Mouse (Mus musculus): ENCODE measurements around the gene Macf1.
"Not testable (repeated sequence)": the region's sequence is repeated elsewhere in the genome, so short reads cannot be mapped to it uniquely, and the experiment has no call there.

Macf1 gene

DNA sequence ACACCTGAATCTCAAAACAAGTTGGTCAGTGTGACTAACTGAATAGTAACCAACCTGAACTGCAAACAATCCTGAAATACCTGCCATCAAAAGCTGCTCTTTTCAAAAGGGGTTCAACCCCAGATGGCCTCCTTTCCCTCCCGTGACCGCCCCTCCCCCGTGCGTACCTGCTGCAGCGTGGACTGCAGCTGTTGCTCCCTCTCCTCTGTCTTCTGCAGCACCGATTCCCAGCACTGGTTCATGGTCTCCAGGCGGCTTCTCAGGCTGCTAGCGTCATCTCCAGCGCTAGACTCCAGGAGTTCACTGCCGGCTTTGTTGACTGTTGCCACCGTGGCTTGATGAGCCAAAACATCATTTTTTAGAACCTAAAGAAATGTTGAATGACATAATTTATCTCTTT is 302.6 kb downstream of the Macf1 start:
- intact Hi-C loops (cut with DNase I): no loop called here

DNA sequence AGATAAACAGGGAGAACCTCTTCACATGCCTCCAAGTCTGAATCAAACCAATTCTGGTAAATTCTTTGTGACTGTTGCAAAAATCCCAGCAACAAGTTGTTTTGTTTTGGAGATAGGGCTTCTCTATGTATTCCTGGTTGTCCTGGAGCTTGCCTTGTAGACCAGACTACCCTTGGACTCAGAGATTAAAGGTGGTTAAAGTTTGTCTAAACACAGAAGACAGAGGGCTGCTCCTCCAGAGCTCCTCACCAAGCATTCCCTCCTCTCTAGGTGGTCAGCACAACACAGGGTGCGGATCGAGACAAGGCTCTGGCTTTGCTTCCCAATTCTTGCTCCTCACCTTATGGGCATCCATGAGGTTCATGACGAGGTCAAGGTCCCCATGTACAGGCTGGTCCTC is 308.1 kb downstream of the Macf1 start:
- intact Hi-C loops (cut with DNase I): no loop called here

DNA sequence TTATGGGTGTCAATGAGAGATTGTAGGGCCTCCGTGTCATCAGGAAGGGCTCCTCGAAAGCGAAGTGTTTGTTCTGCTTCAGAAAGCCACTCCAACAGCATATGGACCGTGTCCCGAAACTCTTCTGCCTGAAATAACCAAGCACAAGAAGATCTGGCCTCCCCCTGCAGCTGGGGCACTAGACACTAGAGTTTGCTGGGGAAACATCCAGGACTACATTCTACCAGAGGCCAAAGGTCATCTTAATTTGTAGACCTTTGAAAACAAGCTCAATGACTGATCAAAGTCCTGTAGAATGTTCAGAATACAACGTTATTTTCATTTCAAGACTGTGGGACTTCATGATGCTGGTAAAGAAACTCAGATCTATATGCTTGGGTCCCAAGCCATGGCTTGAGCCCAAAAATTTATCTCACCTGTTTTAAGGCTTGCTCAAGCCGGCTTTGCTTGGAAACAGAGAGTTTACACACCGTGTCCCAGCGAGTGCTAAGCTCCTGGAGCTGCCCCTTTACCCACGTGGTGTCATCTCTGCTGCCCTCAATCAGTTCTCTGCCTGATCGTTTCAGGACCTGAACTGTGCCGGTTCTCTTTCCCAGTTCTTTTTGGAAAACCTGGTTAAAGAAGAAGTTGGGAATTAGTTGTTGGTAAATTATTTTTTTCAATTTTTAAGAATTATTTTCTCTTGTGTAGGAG is 309.7 kb downstream of the Macf1 start:
- intact Hi-C loops (cut with DNase I): no loop called here

DNA sequence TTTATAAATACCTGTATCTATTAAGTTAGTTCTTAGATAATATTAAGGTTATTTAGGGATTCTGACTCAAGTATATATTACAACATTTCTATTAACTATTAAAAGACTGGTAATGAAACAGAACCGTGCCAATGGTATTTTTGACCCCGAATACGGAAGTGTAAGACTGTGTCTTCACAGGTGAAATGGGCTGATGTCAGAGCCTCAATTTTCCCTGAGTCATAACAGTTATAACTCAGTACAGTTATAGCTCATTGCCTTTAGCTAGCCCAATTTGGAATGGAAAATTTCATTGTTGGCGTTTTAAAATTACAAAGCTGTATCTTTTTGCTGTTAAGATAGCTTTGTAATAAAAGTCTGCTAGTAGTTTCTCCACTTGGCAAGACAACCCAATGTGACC is 320.6 kb downstream of the Macf1 start:
- intact Hi-C loops (cut with DNase I): no loop called here

DNA sequence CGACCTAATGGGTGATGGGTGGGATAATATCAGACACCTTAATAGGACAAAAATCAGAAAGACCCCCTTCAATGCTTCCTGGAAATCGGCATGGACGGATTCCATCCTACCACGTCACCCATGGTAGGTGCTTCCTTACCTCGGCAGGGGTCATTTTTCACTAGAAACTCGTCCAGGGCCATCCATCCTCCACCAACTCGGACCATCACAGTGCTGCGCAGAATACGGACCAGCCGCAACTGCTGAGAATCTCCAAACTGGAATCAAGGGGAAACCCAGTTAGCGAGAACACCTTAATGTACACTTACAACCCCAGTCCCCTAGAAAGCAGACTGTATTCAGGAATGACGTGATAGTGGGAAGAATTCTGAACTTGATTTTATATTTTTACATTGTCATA is 323.4 kb downstream of the Macf1 start:
- intact Hi-C loops (cut with DNase I): no loop called here

DNA sequence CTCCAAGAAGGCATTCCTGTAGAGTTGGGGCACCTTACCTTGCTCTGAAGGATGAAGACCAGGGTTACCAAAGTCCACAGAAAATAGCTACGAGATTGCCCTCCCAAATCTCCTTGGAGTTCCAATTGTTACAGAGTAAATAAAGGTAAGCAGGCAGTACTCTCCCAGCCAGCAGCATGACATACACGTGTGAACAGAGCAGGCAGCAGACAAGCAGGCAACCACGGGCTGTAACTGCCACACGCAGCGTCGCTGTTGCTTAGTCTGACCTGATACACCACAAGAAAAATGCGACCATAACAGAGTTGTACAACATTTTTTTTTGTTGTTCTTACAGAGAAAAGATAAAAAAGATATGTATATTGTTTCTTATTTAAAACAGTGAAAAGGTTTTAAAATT is 325.5 kb downstream of the Macf1 start:
- intact Hi-C loops (cut with DNase I): no loop called here

DNA sequence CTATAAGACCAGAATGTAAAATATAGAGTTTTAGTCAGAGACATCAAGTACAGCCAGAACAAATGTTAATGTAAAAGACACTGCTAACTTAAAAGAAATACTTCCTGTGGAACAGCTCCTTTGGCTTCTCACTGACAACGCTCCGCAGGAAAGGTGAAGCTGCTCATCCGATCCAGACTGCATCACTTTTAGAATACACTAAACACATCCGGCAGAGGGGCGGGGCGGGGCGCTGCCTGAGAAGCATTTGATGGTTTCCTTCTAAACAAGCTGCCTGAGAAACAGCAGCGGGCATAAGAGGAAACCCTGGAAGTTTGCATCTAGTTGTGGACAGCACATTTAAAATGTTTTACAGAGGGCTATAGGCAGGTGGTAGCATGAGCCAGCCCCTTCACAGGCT is 328.2 kb downstream of the Macf1 start:
- intact Hi-C loops (cut with DNase I): no loop called here

DNA sequence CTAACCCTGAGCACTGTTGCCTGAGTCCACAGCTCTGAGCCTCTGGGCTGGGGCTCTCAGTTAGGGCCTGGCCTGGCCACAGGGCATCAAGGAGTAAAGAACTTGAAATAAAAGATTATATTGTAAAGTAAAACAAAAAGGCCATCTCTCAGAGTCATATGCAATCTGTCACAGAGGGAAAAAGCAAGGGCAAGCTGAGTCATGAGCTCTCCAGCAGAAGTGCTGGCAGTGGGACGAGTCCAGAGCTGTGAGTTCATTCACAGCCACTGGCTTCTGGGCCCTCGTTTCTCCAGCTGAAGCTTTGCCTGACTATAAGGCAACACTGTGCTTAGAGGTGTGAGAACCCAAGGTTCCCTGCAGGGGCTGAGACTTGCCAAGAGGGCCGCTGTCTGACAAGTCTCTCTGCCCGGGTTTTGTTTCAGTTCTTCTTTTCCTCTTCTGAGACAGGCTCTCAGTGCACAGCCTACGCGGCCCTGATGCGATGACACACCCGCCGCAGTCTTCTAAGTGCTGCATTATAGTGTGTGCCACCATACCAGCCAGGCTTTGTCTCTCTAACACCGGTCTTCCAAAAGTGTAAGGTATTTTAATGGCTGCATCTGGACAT is 330.8 kb downstream of the Macf1 start:
- intact Hi-C loops (cut with DNase I): no loop called here

DNA sequence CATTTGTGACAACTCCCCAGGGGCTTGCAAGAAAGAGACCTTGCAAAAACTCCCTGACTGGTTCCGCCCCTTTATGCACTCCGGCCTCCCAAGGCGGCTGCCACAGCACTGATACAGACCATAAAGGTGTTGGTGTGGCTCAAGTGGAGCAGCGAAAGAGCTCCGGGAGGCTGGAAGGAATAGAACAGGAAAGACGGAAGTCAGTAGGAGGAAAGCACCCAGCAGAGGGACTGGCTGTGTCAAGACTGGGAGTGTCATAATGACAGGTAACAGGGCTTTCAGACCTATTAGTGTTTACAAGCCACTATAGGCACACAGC is 340.7 kb downstream of the Macf1 start:
- intact Hi-C loops (cut with DNase I): no loop called here

DNA sequence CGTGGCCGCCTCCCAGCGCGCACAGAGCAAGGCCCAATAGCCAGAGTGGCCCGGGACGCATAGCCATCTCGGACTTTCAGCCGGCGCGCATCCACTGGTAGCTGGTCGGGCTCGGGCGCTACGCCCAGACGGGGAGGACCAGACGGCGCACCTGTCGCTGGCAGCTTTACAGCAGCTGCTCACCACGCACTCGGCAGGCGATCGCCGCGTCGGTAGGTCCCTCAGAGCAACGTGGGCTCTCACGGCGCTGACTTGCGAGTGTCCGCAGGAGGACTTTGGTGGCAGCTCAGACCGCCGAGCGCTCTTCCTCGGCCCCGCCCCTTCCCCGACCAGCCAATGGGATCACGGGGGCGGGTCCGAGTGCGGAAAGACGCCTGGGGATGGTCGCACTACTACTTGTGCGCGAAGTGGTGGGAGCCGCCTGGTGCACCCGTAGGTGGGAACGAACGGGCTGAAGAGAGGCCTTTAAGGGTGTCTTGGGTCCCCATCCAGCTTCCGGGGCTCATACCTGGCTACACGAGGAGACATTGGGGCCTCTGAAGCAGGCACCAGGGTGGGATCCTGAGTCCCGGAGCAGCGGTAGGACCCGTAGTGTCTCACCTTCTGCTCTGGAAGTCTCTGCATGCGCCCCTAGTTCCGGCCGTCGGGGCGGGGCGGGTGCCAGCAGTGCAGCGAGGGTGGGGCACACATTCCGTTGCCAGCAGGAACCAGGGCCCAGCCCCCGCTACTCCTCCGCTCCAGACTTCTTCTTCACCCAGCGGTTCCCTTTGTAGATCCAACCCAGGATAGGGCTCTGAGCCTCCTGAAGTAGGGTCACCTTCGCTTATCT is 341.3 kb downstream of the Macf1 start, which contains the start of gene Bmp8a:
Gene Bmp8a, minus strand, starts transcription at position 611 of the 829 bp plus-strand sequence.
- intact Hi-C loops (cut with DNase I): no loop called here

DNA sequence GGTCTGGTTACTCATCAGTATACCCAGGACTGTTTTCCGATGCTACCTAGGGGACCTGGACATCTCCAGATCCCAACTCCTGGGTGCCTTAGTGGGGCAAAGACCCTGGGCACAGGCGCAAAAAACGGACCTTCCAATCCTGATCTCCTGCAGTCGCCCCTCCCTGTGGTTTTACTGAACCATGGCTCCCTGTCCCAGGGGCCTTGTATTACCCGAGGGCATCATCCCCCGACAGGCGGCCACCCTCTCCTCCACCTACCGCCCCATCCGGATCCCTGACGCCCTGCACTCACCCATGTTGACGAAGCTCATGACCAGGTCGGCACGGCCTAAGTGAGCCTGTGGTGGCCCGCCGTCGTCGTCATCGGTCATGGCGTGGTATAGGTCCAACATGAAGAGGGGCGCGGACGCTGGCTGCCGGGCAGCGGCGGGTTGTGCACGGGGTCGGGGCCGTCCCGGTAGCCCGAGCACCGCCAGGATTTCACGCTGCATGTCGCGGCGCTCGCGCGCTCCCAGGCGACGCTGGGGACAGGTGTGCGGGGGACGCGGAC is 342.0 kb downstream of the Macf1 start:
- intact Hi-C loops (cut with DNase I): no loop called here

DNA sequence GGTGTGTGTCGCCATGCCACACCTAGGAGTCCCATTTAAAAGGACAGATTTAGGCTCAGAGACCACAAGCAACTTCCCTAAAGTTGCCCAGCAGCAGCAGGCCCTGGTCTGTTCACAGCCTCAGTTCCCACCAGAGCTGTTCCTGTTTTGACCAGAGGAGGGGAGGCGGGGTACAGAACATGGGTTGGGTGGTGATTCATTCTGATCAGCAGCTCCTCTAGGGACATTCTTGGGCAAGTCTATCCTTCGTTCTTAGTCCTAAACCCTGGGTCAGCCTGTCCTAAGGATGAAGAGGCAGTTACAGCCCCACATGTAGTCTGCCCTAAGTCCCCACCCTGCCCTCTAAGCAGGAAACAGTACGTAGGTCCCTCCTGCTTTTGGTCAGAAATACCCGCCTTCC is 343.9 kb downstream of the Macf1 start:
- intact Hi-C loops (cut with DNase I): no loop called here

DNA sequence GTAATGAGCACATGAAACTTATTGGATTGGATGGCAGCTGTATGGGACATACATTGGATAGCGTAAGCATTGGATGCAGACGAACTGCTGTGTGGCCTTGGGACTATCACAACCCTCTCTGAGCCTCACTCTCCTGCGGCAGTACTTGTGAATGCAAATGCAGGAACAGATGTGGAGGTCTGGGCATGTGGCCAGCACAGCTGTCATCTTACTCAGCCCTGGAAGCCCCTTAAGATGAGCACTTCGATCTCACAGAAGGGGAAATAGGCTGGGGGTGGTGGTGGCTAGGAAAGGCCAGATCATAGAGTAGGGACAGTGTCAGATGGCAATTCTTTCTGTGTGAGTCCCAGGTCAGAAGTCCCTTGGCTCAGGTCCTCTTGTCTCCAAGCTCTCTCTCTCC is 346.5 kb downstream of the Macf1 start:
- intact Hi-C loops (cut with DNase I): no loop called here

DNA sequence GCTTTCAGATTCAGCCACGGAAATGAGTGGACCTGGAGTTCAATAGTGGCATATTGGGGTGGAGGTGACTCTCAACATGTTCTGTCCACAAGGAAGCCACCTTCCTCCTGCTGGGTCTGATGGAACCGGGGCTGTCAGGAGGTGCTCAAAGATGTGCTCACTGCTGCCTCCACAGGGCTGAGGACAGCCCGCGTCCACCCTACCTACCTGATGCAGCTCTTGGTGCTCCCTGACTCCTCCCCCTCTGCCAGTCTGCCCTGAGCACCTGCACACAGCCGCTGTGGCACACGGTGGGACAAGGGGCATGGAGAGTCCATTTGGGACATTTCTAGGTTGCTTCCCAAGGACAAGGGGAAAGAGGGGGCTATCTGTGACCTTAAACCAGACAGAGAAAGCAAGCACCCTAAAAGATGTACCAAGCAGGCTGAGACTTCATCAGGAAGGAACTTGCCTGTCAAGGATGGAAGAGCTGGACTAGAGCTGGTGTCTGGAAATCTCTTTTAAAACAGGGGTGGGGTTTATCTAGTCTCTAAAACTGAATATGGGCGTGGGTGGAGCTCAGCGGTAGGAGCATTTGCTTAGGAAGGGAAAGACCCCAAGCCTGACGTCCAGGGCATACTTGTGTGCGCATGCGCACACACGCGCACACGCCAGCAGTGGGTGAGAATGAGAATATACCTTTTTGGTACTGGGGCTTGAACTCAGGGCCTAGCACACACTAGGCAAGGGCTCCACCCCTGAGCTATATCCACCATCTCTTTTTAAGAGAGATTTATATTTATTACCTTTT is 348.2 kb downstream of the Macf1 start:
- intact Hi-C loops (cut with DNase I): loop anchor here (2.0 kb wide), 1 partner anchor 25 kb away; no protein-coding TSS in a partner anchor

DNA sequence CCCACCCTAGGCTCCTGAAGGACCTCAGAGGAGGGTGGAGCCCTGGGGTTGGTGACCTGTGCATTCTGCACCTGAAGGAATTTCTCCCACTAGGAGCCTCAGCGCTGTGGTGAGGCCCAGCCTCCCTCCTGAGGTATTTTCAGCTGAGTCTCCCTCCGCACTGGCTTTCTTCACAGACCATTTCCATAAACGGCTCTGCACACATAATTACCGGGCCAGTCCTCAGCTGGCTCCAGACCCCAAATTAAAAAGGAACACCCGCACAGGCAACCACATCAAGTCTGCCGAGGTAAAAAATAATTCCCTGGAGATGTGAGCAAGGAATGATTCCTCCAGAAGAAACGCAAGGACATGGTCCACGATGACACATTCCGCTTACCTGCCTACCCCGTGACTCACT is 348.9 kb downstream of the Macf1 start:
- intact Hi-C loops (cut with DNase I): loop anchor here (2.0 kb wide), 1 partner anchor 24 kb away; no protein-coding TSS in a partner anchor

DNA sequence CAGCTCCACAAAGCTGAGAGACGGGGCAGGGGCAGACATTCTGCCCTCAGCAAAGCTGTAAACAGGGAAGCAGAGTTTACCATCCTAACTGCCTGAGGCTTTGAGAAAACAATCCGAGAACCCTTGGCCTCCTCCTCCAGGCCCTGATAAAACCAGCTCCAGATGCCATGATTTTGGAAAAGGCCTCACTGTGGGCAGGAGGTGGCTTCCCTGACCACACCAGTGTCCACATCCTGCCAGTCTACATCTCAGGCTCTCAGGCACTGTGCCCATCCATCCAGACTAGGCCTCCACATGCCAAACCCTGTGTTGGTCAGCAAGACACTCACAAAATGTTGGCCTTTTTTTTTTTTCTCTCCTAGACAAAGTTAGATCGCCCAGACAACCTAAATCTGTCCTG is 350.0 kb downstream of the Macf1 start:
- intact Hi-C loops (cut with DNase I): loop anchor here (2.0 kb wide), 1 partner anchor 23 kb away; no protein-coding TSS in a partner anchor

DNA sequence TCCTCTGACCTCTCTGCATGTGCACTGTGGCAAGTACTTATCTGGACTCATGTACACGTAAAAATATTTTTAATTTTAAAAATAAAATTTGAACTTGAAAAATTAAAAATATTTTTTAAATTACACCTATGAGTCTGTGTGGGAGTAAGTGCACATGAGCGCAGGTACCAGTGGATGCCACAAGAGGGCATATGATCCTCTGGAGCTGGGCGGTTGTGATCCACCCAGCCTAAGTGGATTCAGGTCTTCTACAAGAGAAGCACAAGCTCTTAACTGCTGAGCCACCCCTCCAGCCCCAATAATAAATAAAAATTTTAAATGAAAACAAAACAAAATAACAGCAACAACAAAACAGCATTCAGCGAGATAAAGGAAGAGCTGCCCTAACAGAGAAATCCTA is 351.0 kb downstream of the Macf1 start:
- intact Hi-C loops (cut with DNase I): no loop called here

DNA sequence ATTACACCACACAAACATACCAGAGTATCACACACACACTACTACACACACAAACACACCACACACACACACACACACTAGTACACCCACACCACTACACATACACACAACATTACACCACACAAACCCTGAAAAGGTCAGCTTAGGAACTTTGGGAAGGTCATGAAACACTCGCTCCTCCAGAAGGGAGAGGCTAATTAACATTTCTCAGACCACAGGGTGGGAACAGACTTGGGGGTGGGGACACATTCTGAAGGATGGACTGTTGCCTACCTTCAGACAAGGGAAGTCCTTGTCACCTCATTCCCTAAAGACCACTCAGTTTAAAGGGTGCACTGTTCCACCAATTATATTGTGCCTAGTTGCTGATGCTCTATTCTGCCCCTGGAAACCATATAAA is 352.2 kb downstream of the Macf1 start:
- intact Hi-C loops (cut with DNase I): not testable (repeated sequence)

DNA sequence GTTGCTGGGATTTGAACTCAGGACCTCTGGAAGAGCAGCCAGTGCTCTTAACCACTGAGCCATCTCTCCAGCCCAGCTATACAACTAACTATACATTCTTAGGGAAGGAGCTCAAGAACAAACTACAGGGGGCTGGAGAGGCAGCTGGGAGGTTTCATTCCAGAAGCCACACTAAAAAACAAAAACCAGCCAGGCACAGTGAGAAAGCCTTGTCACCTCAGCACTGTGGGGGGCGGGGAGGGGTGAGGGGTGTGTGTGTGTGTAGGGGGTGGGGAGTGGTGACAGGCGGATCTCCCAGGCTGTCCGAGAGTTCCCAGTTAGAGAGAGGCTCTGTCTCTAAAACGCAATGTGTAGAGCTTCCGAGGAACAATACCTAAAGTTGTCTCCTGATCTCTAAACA is 352.8 kb downstream of the Macf1 start:
- intact Hi-C loops (cut with DNase I): no loop called here

DNA sequence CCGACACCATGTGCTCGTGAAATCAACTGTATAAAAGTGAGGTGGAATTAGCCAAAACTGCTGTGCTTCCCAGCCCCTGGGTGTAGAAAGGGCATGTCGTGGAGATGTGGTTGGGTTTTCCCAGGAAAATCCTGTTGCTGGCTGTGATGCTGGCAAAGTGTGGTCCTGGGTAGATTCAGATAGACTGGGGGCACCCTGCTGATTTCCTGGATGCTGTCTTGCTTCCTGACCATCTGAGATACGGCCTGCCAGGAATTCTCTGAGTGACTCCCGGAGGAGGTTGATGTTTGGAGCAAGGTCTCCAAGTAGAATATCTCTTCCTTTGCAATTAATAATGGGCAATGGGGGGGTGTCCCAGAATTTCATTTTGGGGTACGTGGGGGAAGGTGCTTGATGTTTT is 355.2 kb downstream of the Macf1 start:
- intact Hi-C loops (cut with DNase I): no loop called here

DNA sequence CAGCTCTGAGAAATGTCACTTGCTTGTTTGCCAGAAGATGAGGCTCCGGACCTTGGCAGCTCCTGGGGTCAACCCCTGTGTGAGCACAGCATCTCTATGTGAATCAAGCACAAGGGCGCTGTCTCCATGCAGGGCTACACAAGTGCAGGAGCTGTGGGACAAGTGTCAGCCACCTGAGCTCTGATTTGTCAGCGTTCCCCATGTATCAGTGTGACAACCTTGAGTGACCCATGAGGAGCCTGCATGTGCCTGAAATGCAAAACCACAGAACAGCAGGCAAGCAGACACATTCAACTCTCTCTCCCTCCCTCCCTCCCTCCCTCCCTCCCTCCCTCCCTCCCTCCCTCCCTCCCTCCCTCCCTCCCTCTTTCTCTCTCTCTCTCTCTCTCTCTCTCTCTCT is 356.5 kb downstream of the Macf1 start:
- intact Hi-C loops (cut with DNase I): no loop called here

Measured in adrenal gland (tissue).